Mouse (Mus musculus): ENCODE results near the gene Tnfrsf13c.

The Tnfrsf13c gene

DNA sequence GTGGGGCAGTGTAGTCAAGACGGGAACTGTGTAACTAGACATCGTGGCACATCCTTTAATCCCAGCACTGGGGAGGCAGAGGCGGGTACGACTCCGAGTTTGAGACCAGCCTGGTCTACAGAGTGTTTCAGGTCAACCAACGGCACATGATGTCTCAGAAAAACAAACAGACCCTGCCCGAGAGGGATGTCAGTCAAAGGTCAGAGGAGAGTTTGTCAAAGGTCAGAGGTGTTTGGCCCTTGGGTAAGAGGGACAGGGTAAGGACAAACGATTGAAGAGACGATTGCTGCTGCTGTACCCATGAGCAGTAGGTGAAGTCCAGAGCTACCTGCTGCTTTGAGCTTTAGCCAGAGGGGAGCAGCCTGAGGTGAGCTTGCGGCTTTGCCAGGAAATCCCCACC, 40.6 kb downstream of the Tnfrsf13c start:
- peak; percentile 80 for DNase-seq (ENCODE audit: low spot score)

DNA sequence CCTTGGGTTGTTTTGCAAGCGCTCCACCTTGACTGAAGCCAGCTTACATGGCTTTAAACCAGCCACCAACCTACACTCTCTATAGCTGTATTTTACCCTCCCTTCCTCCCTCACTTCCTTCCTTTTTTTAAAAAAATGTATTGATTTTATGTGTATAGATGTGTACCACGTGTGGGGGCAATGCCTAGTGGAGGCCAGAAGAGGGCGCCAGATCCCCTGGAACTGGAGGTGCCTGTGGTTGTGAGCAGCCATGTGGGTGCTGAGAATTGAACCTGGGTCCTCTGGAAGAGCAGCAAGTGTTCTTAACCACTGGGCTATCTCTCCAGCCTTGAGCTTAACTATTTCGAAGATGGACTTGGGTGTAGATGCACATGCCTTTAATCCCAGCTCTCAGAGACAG, 41.9 kb downstream of the Tnfrsf13c start:
- no peak for DNase-seq (ENCODE audit: low spot score)

DNA sequence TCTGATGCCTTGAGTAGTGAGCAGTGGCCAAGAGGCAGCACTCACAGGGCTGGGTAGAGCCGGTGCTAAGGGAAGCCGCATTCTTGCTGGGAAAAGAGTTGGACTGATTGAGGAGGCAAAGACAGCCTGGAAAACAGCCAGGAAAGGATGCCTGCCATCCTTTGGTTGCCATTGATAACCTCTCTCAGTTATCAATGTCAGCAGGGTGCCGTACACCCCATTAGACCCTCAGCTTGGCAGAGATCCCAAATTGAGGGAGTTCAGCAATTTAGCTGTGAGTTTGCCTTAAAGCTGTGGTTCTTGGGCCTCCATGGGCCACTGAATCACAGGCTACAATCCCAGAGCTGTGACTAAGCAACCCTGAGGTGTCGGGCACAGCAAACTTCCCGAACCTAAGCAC, 43.0 kb downstream of the Tnfrsf13c start:
- no peak for DNase-seq (ENCODE audit: low spot score)

DNA sequence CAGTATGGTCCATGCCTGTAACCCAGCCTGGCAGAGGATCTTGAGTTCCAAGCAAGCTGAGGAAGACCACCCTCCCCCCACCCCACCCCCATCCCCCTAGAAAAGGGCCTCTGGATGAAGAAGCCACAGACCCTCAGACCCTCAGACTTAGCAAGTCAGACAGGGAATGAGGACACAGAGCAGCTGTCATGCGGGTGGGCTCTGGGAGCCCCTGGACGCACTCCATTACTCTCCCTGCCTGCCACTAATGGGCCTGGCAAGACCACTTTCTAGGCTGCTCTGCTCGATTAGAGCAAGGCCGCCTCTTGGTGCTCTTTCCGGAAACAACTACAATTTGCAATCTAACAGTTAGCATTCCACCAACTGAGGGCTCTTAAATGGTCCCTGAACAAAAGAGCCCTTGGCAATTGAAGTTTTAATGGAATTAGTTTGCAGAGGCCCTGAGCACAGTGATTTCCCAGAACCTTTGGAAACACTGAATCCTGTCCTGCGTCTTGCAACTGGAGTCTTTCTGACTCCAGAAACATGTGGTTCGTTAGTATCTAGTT, 46.4 kb downstream of the Tnfrsf13c start:
- no peak for DNase-seq (ENCODE audit: low spot score)

DNA sequence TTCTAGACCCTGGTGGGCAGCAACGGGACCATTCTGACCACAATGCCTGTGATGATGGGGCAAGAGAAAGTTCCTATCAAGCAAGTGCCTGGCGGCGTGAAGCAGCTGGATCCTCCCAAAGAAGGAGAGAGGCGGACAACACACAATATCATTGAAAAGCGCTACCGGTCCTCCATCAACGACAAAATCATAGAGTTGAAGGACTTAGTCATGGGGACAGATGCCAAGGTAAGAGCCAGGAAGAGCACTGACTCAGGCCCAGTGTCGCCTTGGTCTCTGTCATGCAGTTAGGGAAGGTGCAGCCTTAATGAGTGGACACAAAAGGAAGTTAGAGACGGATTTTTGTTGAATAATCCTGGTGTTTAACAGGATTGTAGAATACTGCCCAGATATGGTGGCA, 49.1 kb downstream of the Tnfrsf13c start:
- DNase-seq (ENCODE audit: low spot score): no peak

DNA sequence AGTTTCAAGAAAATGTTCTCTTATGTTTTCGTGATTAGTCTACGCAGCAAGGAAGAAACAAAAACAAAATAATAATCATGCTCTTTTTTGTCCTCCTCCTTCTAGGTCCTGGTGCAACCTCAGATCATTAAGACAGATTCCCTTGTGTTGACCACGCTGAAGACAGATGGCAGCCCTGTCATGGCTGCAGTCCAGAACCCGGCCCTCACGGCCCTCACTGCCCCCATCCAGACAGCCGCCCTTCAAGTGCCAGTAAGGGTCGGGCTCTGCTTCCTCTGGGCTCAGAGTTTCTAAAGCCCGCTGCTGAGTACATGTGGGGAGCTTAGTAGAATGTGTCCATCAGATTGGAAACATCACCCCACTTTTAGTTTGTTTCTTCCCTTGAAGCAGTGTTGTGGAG, 51.5 kb downstream of the Tnfrsf13c start:
- DNase-seq (ENCODE audit: low spot score): no peak
